Mouse (Mus musculus): Measurements from ENCODE around the gene Klhl10.

Klhl10 gene

DNA sequence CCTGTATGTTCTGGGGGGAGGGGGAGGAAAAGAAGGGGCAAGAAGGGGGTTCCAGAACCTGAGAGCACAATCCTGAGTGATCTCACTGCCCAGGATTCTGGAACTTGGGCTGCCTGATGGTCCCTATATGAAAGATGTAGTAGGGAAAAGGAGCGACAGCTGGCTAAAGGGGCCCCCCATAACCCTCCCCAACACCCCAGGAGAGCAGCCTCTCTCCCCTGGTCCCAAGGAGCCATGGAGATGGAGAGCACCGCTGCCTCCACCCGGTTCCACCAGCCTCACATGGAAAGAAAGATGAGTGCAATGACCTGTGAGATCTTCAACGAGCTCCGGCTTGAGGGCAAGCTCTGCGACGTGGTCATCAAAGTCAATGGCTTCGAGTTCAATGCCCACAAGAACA, at the start of gene Klhl10, which contains the start of gene Nt5c3b:
Gene Klhl10, plus strand, starts transcription at position 121 of the 400 bp plus-strand sequence.
Gene Nt5c3b, minus strand, starts transcription at position 12 of the 400 bp plus-strand sequence.
- DNase-seq (ENCODE audit: low spot score), result no peak

DNA sequence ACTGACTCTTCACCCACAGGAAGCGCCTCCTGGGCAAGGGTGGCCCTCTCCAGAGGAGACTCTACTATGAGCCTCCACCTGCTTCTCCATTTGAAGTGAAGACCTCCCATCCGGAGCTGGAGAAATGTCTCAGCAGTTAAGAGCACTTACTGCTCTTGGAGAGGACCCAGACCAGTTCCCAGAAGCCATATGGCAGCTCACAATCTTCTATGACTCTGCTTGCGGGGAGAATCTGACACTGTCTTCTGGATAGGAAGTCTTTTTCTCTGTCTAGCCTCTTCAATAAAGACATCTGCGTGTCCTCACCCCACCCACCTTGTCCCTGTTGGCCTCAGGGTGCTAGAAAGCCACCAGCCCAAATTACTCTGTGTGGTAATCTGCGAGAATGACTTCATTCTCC, 48.8 kb upstream of the Klhl10 start:
- no peak for DNase-seq (ENCODE audit: low spot score)

DNA sequence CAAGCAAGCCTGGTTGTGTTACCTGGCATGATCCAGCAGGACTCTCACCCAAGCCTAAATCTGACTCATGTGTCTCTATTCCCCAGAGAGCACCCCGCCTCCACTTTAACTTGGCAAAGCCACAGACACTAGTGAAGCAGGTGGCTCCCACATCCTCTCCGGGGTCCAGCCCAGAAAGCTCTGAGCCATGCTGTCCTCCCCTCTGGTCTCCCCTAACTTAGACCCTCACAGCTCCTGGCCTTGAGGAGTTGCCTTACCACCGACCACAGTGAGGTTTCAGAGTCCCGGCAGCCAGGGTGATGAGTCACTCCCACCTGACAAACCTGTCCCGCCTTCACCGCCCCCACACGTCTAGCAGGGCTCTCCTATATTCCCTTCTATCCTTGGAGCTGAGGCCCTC, 48.0 kb upstream of the Klhl10 start:
- DNase-seq (ENCODE audit: low spot score), result no peak

DNA sequence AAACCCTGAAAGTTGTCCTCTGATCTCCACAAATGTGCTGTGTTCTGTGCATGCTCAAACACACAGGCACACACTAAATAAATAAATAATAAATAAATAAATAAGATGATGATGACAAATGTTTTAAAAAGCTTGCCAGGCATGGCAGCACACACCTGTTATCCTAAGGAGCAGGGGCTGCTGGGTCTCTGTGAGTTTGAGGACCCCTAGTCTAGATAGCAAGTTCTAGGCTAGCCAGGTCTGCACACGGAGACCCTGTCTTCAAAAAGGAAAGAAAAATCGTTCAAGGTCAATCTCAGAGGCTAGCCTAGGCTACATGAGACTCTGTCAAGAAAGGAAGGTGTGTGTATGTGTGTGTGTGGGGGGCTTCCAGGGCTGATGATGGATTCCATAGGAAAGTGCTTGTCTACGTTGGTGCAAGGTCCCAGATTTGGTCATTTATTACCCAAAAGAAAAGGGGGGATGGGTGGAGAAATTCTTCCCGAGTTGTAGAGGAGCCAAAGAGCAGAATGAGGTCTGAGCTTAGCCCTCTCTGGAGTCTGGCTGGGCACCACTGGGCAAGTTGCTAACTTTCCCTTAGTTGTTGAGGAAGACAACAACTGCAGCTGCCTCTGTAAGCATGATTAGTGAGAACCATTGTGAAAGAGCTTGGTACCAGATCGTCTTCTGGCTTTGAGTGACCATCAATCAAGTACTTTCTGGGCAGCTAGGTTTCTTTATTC, 47.2 kb upstream of the Klhl10 start:
- DNase-seq (ENCODE audit: low spot score), result no peak

DNA sequence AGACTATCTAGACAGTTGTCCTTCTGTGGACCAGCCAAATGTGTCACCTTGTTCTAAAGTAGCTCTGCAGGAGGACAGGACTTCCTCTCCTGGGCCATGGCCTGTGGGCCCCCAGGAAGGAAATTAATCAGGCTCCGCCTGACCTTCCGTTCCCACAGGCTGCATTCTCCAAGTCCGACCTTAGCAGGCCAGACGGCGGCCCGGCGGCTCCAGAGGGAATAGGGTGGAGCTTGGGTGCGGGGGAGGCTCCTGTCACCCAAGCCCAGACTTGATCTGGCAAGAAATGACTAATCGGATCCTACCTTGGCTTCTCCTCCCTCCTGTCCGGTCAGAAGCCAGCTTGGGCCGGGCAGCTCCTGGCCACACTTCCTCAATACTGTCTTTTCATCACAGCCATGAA, 46.5 kb upstream of the Klhl10 start:
- DNase-seq (ENCODE audit: low spot score), result peak; percentile 65

DNA sequence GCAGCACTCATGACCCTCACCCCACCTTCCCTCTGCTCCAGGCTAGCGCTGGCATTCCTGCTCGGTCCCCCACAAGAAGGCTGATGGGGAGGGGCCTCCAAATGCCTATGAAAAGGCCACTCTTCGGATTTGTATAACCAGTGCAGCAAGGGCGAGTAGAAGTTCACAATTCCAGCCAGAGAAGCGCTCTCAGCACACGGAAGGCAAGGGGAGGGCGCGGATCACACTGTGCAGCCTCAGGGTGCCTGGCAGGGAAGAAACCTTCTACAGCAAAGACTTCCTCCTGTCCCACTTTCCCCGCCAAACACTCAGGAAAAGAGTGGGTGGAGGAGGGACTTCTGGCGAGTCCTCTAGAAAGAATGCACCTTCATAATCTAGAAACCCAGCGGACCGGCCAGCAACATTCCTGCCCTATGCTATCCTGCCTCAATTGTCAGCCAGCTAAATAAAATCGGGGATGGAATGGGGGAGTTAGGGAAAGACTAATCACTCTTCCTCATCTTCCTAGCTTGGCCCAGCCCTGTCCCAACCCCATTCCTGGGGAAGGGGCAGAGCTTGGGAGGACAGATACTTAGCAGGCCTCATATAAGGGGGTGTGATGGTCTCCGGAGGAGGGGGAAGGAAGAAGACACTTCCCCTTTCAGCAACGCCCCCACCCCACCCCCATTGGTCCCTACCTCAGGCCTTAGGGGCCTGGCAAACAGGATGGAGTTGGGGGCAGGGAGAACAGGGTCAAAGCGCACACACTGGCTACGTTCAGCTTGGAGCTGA, 45.7 kb upstream of the Klhl10 start:
- no peak for DNase-seq (ENCODE audit: low spot score)

DNA sequence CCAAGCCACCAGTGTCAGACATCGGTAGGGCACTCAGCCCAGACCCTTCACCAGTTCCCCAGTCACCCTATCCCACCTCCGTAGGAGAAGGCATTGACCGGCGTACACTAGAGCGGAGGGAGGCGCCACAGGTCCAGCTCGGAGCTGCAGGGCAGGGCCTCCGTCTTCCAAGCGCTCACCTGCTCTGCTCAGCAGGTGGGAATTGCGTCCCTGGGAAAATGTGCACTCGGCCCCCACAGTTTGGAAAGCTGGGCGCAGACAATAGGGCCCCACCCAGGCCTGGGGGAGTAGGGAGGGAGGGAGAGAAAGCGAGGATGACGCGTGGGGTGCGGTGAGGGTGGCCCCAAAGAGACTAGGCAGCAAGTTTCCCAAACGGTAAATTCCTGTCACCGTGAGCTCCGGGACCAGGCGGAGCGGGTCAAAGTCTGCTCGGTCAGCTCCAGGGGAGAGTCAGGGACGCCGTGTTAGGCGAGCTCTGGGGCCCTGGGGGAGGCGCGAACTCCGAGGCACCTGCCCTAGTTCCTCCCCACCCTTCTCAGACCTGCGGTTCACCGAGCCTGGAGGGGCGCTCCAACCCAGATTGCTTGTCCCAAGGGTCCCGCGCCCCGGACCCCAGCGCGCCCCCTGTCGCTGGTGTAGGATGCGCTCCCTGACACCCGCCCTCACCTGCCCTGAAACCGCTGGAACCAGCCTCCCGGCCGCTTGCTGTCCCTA, 44.7 kb upstream of the Klhl10 start:
- no peak for DNase-seq (ENCODE audit: low spot score)

DNA sequence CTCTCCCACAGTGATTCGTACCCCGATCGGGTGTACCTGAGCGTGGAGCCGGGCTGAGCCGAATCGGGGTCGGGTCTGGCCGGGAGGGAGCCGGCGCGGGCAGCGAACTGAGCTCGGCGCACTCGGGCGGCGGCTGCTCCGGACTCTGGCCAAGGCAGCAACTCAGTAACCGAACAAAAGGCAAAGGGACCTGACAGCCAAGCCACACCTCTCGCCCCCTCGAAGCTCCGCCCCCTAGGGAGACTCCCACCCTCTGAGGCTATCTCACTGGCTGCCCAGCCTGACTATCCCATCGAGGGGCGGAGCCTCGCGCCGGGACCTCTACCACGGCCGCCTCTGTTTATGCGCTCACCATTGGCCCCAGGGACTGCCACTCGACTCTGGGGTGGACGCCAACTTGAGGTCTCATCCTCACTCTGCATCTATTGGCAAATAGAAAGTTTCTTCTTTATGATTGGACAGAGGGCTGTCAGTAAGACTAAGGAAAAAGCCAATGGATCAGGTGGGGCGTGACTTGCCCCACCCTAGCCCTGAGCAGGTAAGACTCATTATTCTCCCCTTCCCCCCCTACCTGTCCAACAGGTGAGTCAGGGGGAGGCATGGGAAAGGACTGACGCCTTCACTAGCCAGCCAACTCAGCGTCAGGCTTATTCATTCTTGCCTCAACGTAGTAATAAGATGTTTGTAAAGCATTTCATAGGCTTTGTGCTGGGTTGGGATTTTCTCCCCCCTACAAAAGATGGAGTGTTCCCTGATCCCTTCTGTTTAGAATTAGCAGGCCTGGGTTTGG, 43.9 kb upstream of the Klhl10 start, which contains the start of gene Jup:
Gene Jup, minus strand, starts transcription at position 164 of the 790 bp plus-strand sequence.
- peak; percentile 99 for DNase-seq (ENCODE audit: low spot score)

DNA sequence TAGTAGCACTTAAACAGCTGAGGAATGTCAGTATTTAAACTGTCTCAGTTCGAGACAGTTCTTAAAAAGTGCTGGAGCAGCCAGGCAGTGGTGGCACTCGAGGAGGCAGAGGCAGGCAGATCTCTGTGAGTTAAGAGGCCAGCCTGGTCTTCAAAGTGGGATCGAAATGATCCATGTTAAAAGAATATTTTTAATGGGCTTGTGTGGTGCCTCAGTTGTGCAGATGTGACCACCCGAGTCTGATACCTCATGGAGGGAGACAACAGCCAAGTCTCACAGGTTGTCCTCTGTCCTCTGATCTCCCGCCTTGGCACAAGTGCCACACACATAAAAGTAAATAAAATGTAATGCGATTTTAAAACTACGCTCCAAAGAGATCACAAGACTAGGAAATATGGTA, 43.2 kb upstream of the Klhl10 start:
- no peak for DNase-seq (ENCODE audit: low spot score)

DNA sequence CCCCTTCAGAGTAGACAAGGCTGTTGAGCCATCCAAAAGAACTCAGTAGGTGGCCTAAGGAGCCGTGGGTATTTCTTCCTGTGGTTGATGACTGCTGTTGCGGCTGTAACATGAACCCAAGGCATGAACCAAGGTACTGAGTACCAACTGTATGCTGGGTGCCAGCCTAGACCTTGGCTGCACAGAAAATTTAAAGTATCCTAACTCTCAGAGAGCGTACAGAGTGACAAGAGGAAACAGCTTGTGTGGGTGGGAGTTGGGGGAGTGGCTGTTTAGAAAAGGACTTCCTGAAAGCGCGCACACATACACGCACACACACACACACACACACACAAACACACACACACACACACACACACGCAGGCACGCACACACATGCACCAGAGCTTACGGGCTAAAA, 42.4 kb upstream of the Klhl10 start:
- DNase-seq (ENCODE audit: low spot score), result no peak

DNA sequence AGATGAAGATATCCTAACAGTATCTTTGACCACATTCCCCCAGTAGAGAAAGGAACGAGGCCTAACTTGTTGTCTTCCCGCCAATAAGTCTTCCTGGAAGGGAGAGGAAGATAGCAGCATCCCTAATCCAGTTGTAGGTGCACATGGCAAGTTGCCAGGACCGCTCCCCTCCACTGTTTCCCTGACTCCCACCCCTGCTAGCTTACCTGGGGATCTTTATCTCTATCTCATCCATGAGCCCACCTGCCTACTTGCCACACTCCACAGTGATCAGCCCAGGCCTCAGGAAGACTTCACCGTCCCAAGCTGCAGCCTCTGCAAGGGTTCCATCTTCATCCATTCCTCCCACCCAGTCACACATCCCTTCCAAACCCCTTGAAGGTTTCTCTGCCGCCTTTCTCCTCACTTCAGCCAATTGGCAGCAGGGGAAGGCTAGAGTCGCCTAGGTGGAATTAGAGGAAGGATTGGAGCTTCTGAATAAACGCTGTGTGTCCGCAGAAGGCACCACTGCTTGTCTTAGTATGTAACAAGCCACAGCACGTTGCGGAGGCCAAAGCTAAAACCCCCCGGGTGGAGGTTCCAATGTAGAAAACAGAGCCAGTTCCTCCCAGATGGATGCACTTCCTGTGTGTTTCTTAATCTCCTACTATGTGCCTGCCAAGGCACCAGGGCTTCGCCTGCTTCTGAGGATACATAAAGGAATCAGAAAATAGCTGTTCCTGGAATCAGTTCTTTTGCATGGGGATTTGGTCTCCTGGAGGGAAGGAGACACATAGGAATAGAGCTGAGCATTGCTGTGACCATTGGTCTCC, 41.8 kb upstream of the Klhl10 start:
- DNase-seq (ENCODE audit: low spot score), result no peak

DNA sequence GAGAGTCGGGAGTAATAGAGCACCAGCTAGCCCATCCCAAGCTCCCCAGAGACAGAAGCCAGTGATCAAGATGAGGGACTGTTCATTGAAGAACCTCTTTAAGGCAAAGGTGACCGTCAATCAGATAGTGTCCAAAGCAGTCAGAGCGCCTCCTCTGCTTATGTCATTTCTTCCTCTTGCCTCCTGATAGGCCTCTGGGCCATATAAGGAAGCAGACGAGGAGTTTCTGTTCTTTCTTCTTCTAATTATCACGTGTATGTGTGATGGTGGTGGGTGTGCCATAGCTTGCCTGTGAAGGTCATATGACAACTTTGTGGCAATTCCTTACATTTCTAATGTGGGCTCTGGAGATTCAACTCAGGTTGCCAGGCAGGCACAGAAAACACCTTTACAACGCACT, 40.9 kb upstream of the Klhl10 start:
- no peak for DNase-seq (ENCODE audit: low spot score)

DNA sequence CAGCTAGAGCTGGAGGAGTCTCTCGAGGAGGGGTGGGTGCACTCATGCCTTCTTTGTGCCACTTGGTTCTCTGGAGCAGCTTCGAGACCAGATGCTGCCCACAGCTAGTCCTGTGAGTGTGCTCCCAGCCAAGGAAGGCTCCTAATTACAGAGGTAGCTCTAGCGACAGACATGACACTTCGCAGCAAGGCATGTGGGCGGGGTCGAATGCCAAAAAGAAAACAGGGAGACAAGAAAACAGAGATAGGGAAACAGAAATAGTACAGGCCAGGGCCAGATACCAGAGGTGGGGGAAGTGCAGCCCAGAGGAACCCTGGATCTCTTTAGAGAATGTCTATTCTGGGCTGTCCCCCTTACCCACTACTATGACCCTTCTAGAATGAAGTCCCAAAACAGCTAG, 39.5 kb upstream of the Klhl10 start:
- no peak for DNase-seq (ENCODE audit: low spot score)

DNA sequence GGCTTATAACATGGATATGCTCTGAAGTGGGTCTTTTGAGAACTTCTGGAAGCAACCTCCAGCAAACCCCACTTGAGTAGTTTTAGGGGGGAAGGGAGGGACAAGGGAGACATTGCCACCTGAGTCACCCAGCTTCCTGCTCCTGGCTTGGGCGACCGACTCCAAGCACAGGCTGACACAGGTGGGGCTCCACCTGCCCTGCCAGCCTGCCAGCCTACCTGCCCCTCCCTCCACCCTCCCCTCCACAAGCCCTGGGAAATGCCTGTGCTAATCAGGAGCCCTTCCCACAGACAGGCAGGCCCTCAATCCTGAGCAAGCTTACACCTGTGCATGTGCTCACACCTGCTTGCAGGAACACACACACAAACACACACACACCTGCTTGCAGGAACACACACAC, 39.0 kb upstream of the Klhl10 start:
- DNase-seq (ENCODE audit: low spot score), result no peak

DNA sequence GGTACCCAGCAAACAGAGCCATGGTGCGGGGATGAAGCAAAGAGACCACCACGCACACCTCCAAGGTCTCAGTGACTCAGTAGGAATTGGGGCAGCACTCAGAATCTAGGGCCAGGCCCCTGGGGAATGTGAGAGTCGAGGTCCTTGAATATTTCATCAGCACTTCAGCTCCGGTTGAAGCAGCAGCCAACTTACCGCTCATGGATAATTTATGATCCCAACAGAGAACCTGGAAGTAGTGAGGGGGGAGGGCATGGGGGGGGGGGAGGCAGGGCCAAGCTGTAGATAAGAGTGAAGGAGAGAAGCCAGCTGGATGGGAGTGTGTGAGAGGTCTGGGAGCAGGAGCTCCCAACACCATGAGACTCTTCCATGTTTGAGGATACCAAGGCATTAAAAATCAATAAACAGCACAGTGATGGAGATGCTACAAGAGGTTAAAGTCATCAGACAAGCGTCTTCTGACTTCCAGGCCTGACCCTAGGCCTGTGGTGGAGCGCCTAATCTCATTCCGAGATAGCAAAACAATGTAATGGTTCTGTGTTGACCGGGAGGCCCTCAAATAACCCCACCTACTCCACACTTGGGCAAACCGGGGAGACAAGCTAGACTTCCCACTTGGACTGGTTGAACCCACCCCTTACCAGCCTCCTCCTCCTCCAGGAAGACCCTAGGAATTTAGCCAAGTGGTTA, 38.1 kb upstream of the Klhl10 start:
- no peak for DNase-seq (ENCODE audit: low spot score)

DNA sequence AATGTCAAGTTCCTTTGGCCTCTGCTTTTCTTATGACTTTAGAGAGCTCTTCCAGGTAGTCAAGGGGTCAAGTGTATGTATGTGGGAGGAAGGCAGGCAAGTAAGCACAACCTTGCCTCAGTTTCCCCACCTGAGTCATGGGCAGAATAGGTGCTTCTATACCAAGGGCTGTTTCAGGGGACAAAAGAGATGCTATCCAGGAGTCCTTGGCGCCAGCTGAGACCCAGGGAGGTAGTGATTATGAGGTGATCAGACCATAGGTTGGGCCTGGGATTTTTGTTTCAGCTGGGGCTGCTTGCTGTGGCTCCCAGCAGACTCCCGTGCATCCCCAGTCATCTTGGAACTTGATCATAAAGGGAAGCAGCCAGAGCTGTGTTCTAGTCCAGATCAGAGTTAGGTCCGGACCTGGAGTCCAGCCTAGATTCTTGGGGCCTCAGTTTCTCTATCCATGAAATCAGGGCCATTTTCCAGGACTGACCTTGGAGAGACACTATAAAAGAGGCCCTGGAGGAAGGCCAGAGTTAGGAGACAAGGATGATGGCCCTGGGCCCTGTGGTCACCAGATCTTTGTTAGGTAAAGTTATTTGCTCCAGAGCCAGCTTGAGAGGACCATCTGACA, 37.2 kb upstream of the Klhl10 start:
- DNase-seq (ENCODE audit: low spot score), result no peak

DNA sequence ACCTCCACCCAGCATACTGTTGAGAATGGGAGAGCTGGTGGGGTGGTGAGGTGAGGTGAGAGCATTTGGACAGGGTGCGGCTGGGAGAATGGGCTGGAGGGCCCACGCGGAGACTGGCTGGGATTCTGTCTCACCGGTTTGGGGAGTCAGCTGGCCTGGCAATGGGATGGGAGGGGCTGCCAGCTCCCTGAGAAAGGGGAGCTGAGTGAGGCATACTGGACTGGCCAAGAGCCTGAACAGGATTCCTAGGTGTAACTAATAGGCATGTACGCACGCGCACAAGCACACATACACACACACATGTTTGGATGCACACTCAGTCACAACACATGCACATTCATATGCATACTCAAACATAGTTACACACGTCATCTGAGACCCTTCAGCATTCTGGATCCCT, 35.4 kb upstream of the Klhl10 start:
- DNase-seq (ENCODE audit: low spot score), result no peak

DNA sequence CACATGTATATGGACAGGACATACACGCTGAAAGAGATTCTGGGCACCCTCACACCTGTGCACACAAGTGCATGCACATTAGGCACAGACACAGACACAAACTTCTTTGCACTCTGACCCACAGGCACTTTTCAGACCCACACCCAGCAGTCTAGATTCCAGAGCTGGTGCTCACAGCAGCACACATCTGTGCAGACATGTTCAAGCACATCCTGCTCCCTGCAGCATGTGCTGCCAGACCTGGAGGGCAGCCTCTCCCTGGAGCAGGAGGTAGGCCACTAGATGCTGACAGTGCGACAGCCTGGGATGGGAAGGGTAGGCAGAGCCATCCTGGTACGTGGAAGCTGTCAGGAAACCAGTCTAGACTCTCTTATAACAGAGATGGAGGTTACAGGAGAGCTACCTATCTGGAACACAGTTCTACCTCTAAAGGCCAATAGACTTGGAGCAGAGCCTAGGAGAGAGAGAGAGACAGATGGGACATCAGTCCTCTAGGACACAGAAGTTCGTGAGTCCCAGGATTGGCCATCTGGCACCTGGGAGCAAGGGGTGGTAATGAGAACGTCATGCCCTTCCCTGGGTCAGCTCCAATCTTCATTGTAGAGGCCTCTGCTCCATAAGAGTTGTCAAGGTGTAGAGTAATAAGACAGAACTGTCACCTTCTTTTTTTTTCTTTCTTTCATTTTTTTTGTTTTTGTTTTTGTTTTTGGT, 34.6 kb upstream of the Klhl10 start:
- DNase-seq (ENCODE audit: low spot score), result no peak

DNA sequence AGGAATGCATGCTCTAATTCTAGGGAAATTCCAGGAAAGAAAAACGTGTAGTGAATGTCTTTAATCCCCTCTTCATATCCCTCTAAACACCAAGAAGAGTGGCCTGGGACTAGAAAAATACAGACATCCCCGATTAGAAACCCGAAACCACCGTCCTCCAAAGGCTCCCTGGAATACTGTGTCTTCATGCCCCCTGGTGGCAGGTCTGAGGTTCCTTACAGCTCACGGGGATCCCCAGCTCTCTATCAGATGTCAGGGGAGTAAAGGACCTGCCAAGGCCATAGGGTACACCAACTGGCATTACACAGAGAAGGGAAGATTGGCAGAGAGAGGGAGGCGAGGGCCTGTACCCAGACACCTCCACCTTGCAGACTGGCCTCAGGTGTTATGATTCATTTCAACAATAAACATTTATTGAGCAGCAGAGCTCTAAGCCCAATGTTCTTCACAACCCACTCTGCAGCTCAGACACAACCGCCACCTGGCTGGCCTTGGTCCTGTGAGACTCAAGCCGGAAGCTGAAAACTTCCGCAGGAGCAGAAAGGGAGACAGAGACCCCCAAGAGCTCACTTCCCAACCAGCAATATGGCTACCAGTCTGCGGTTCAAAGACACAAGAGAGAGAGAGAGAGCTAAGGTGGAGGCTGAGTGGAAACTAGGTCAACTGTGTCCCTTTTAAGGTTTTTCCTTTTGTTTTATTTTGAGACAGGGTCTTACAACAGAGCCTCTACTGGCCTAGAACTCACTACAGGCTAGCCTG, 33.5 kb upstream of the Klhl10 start:
- DNase-seq (ENCODE audit: low spot score), result peak; percentile 83
